Mouse (Mus musculus): Measurements from ENCODE around the gene Sem1.

- TF ChIP-seq CTCF (IDR thresholded peaks at IDR 0.05) = no peak
- TF ChIP-seq EP300 (IDR thresholded peaks at IDR 0.05) = 0 out of 2 replicates have a peak, but pooled peaks have one; percentile 54
These were observed 2.7 kb downstream of the Sem1 start for GRCm38 (mm10) chr6:6575796-6576195.
